Mouse (Mus musculus) lung, embryonic 16.5 days (tissue): ENCODE measurements around the gene Atg7. TPM values are rescaled to one million over a fixed set of nuclear protein-coding genes. Genes with fewer than 3 reads are reported as not detected.

ENCODE experiments used
- ATAC-seq: fragments of 200-750 bp; cut with Nextera tagmentation; 2 replicates; pipeline ENCODE4 v1.8.0; 2017; ENCODE audit warnings: low read depth, mild to moderate bottlenecking, moderate library complexity
- H3K27ac ChIP-seq: fragments of 300-500 bp; sonication (generic); 2 replicates; pipeline ENCODE4 v1.5.1; 2014; ENCODE audit warnings: mild to moderate bottlenecking, control low read depth, low read length
- H3K27me3 ChIP-seq: fragments of 300-500 bp; sonication (generic); 2 replicates; pipeline ENCODE4 v1.6.1; 2014; ENCODE audit warnings: low read depth, low read length, mixed read lengths; ENCODE audit not compliant: control insufficient read depth, insufficient read depth
- H3K36me3 ChIP-seq: fragments of 300-500 bp; sonication (generic); 2 replicates; pipeline ENCODE4 v1.6.1; 2014; ENCODE audit warnings: low read length; ENCODE audit not compliant: control insufficient read depth, insufficient read depth
- H3K4me1 ChIP-seq: fragments of 300-500 bp; sonication (generic); replicated peaks from 2 replicates; pipeline ENCODE4 v1.6.1; 2014; ENCODE audit warnings: low read length, mixed read lengths; ENCODE audit not compliant: control insufficient read depth, insufficient read depth
- H3K4me2 ChIP-seq: fragments of 300-500 bp; sonication (generic); 2 replicates; pipeline ENCODE4 v1.6.1; 2014; ENCODE audit warnings: low read depth, low read length, control low read depth
- H3K4me3 ChIP-seq: fragments of 300-500 bp; sonication (generic); 2 replicates; pipeline ENCODE4 v1.5.1; 2014; ENCODE audit warnings: mild to moderate bottlenecking, low read length, control low read depth
- H3K9ac ChIP-seq: fragments of 300-500 bp; sonication (generic); 2 replicates; pipeline ENCODE4 v1.6.1; 2014; ENCODE audit warnings: low read length, control low read depth
- H3K9me3 ChIP-seq: fragments of 300-500 bp; sonication (generic); 2 replicates; pipeline ENCODE4 v1.6.1; 2016; ENCODE audit warnings: low read length; ENCODE audit not compliant: control insufficient read depth
- WGBS: fragments of 180-500 bp; shearing (Covaris S2); extraction: QIAGEN DNeasy Blood & Tissue Kit; methylation state at CpG from one replicate; pipeline ENCODE4 v1.1.7; 2014; 5-methylcytosine and 5-hydroxymethylcytosine counted together
- polyA plus RNA-seq: library from polyadenylated mRNA; unstranded; fragments of >200 nt; fragmentation: Nextera tagmentation; extraction: Ambion mirVana; gene quantifications from 2 replicates; pipeline ENCODE4 v1.2.1, GENCODE M21; 2015

The Atg7 gene
- polyA plus RNA-seq, 1 experiment from 2014 or later: 24.9 TPM

DNA sequence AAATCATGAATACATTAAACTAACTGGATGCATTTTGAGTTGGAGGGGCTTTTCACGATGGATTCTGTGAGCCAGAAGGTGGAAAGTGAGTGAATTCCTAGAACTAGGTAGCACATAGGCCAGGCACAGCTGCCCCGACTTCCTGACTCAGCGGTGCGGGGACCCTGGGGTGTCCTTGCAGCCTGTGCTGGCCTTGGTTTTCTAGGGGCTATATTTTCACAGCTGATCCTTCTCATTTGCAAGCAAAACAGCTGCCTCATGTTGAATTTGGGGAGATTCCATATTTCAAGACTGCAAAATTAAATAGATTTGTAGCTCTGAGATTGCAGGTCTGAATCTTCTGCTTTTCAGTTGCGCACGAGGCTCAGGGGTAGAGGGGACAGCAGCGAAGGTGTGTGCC is 139.6 kb downstream of the Atg7 start:
- Histone ChIP-seq H3K4me1 (peaks cover 27% of the 10 kb centered on the region), H3K4me2 (no peak overlapping the region), H3K27me3 (no peaks in the 10 kb centered on the region), H3K9ac (no peak overlapping the region), H3K36me3 (no peaks in the 10 kb centered on the region), H3K4me3 (no peak overlapping the region), H3K27ac (peak overlapping the region; percentile 76), H3K9me3 (no peaks in the 10 kb centered on the region)
- WGBS: 54% methylated on average over 7 of the region's 7 CpGs
- ATAC-seq: no peak

DNA sequence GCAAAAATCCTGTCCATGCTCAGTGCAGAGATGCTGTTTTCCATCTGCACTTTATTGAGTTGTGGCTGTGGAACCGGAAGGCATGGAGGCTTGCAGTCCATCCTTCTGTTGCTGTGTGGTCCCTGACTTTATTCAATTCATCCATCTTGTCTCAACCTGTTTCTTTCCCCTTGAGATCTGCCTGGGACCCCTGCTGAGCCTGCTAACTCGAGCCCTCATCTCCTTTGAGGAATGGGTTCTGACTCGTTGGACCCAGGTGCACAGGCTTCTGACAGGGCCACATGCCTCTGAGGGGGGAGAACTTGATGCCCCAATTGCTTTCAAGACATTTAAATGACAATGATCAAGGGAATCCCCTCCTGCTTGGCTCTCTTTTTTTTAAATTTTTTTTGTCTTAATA is 143.6 kb downstream of the Atg7 start:
- H3K9me3 ChIP-seq: no peaks in the 10 kb centered on the region

DNA sequence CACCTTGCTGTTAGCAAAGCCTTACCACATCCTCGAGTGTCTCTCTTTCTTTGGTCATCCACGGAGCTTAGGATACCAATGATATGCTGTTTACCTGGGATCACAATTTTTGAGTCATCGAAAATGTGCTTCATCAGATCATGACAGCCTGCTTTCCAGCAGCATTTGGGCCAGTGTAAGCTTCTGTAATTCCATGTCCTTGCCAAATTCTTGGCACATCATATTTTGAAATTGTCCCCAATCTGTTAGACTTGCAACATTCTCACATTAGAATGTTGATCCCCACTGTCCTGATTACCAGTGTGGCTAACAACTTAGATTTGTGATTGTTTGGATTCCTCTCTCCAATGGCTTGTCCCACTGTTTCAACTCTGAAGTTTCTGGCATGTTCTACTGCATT is 144.7 kb downstream of the Atg7 start:
- H3K36me3 ChIP-seq: no peaks in the 10 kb centered on the region
- no peaks in the 10 kb centered on the region for H3K27me3 ChIP-seq
- H3K4me2 ChIP-seq: no peak overlapping the region
- 47% methylated on average over 3 of the region's 3 CpGs for WGBS
- peaks cover 10% of the 10 kb centered on the region for H3K4me1 ChIP-seq
- H3K9me3 ChIP-seq: no peaks in the 10 kb centered on the region
- no peak overlapping the region for H3K27ac ChIP-seq
- no peak overlapping the region for H3K4me3 ChIP-seq
- no peak overlapping the region for H3K9ac ChIP-seq
- no peak for ATAC-seq

More for the DNA sequence above, 143.6 kb downstream of the Atg7 start:
- no peaks in the 10 kb centered on the region for H3K27me3 ChIP-seq
- no peak overlapping the region for H3K27ac ChIP-seq
- ATAC-seq: no peak
- no peaks in the 10 kb centered on the region for H3K36me3 ChIP-seq
- no peak overlapping the region for H3K4me3 ChIP-seq
- 50% methylated on average over 3 of the region's 3 CpGs for WGBS
- H3K4me2 ChIP-seq: no peak overlapping the region
- no peak overlapping the region for H3K9ac ChIP-seq
- H3K4me1 ChIP-seq: peaks cover 17% of the 10 kb centered on the region

DNA sequence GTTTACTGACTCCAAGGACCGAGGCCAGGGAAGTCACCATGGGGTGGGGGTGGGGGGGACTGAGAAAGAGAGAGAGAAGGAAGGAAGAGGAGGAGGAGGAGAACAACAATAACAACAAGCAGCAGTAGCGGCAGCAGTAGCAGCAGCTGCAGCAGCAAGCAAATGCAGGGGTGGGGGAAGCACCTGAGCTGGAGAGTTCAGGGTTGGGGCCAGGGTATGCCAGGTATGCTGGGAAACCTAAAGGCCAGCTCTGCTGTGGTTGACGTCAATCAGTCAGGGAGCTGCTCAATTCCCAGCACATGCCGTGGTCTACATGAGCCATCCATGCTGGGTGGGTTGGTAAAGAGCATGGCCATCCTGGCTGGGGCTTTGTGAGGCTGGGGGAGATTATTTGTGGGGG is 145.8 kb downstream of the Atg7 start:
- H3K4me2 ChIP-seq: no peak overlapping the region
- H3K4me3 ChIP-seq: no peak overlapping the region
- H3K27ac ChIP-seq: no peak overlapping the region
- H3K9me3 ChIP-seq: no peaks in the 10 kb centered on the region
- whole genome bisulfite sequencing: 73% methylated on average over 4 of the region's 4 CpGs
- no peaks in the 10 kb centered on the region for H3K36me3 ChIP-seq
- peaks cover 3% of the 10 kb centered on the region for H3K4me1 ChIP-seq
- no peaks in the 10 kb centered on the region for H3K27me3 ChIP-seq
- no peak for ATAC-seq
- no peak overlapping the region for H3K9ac ChIP-seq

DNA sequence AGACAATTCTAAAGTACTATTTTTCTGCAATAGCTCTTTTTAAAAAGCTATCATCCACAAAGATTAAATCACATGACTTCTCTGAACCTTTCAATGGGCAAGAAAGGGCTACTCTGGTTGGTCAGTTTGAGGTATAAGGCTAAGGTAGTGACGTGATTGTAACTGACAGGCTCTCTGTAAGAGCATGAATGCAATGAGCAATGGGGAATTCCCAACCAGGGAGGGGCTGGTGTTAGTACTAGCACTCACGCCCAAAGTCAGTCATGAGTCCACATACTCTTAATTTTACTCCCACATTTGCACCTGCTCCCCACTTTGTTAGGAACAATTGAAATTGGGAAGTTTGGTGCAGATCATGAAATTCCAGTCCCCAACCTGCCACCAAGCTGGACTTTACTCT is 147.2 kb downstream of the Atg7 start:
- Histone ChIP-seq H3K4me3 (no peak overlapping the region), H3K27ac (no peak overlapping the region), H3K9ac (no peak overlapping the region), H3K36me3 (no peaks in the 10 kb centered on the region), H3K9me3 (no peaks in the 10 kb centered on the region), H3K27me3 (no peaks in the 10 kb centered on the region), H3K4me2 (no peak overlapping the region), H3K4me1 (peaks cover 3% of the 10 kb centered on the region)
- no peak for ATAC-seq
- 77% methylated on average over 2 of the region's 2 CpGs for WGBS

DNA sequence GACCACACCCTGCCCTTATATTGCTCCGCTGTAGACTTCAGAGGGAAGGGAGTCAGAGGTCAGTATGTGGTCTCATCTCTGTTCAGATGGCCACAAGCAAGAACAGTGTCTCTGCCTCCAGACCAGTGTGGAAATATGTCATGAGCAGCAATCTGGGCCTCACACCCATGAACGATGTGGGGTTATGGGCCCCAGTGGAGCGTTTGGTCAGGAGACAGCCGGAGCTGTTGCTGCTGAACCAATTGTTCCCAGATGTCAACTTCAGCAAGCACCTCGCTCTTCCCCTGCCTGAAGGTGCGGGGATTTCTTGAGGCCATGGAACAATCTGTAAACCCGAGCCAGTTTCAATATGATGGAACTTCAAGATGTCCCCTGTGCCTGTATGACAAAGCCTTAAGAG is 148.0 kb downstream of the Atg7 start:
- 68% methylated on average over 7 of the region's 7 CpGs for WGBS

DNA sequence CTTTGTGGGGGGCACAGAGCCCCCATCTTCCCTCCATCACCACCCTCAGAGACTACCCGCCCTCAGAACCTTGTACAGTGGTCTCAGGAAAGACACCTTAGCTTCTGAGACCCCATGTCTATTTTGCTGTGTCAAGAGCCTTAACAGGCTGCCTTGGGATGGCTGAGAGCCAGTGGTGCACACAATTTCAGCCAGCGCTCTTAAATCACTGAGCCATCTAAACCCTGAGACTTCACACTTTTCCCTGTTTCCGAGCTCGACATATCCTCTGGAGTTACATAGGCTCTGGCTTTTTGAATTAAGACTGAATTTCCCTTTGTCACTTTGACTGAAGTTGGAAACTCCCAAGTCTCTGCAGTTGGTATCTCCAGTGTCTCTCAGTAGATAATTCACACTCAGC is 148.9 kb downstream of the Atg7 start:
- no peak overlapping the region for H3K4me3 ChIP-seq

More for the DNA sequence above, 148.0 kb downstream of the Atg7 start:
- Histone ChIP-seq H3K9ac (no peak overlapping the region), H3K4me1 (peaks cover 3% of the 10 kb centered on the region), H3K36me3 (no peaks in the 10 kb centered on the region), H3K27ac (no peak overlapping the region), H3K27me3 (no peaks in the 10 kb centered on the region), H3K4me3 (no peak overlapping the region), H3K4me2 (no peak overlapping the region), H3K9me3 (no peaks in the 10 kb centered on the region)
- no peak for ATAC-seq

DNA sequence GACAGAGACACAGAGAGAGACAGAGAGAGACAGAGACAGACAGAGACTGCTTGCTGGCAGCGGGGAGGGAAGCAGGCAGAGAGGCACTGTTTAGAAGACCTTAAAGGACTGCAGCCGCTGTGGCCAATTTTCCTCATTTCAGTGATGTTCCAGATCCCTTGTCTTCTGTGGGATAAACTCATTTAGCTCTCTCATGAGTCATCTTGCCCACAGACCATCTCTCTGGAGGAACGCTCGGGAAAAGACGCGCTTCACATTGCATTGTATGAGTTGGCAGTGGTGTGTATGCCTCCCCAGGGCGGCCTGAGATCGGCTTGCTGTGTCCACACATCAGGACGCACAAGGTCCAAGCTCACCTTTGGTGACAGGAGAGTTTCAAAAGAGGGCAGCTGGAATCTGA is 151.8 kb downstream of the Atg7 start:
- Histone ChIP-seq H3K9me3 (no peaks in the 10 kb centered on the region), H3K4me2 (no peak overlapping the region), H3K36me3 (no peaks in the 10 kb centered on the region), H3K27ac (no peak overlapping the region), H3K9ac (no peak overlapping the region), H3K27me3 (no peaks in the 10 kb centered on the region), H3K4me3 (no peak overlapping the region), H3K4me1 (peaks cover 3% of the 10 kb centered on the region)
- 93% methylated on average over 9 of the region's 9 CpGs for WGBS
- ATAC-seq: no peak

More for the DNA sequence above, 148.9 kb downstream of the Atg7 start:
- H3K4me1 ChIP-seq: peaks cover 3% of the 10 kb centered on the region
- H3K36me3 ChIP-seq: no peaks in the 10 kb centered on the region
- no peak overlapping the region for H3K9ac ChIP-seq
- no peaks in the 10 kb centered on the region for H3K9me3 ChIP-seq
- no peak overlapping the region for H3K27ac ChIP-seq
- no peak overlapping the region for H3K4me2 ChIP-seq
- no peaks in the 10 kb centered on the region for H3K27me3 ChIP-seq
- no peak for ATAC-seq
- 66% methylated on average over 4 of the region's 4 CpGs for WGBS

DNA sequence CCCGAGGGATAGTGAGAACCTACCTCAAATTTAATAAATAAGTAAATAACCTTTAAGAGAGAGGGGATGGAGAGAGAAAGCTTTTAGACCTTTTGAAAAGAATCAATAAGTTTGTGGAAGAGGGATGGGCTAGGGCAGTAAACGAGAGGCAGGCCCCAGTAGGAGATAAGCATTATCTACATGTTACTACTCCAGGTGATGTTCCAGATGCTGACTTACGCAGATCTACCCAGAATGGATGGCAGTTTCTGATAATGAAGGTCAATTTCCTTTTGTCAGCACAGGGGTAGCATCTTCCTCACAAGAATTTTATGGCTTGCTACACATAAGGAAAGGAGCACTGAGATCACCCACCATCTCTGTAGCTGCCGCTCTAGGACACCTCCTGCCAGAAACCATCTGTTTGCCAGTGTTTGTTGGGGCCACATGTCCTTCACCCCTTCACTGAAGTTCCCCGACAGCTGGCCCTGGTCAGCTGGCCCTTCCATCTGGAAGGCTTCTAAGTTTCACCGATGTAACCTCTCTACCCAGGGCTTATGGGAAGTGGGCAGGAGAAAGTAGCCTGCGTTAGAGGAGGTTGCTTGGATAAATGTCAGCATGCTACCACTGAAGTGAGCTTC is 152.9 kb downstream of the Atg7 start:
- H3K27ac ChIP-seq: no peak overlapping the region
- H3K4me2 ChIP-seq: no peak overlapping the region
- no peak overlapping the region for H3K9ac ChIP-seq
- H3K9me3 ChIP-seq: no peaks in the 10 kb centered on the region
- 69% methylated on average over 7 of the region's 7 CpGs for WGBS
- no peak overlapping the region for H3K4me3 ChIP-seq
- ATAC-seq: no peak
- H3K4me1 ChIP-seq: peaks cover 6% of the 10 kb centered on the region
- H3K27me3 ChIP-seq: no peaks in the 10 kb centered on the region
- H3K36me3 ChIP-seq: no peaks in the 10 kb centered on the region

DNA sequence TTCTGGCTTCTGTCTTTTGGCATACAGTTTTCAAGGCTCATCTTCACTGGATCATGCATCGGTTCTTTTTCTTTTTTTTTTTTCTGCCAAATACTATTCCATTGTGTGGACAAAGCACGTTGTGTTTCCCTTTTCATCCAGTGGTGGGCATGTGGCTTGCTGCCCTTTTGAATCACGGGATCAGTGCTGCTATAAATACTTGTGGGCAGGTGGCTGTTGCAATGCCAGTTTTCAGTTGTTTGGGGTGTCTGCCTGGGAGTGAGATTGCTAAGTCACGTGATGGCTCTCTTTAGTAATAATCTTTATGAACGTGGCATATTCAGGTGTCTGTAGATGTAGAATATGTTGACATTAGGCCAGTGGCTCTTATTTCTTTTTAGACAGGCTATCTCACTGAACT is 155.0 kb downstream of the Atg7 start:
- Histone ChIP-seq H3K27me3 (no peaks in the 10 kb centered on the region), H3K36me3 (no peaks in the 10 kb centered on the region), H3K4me2 (no peak overlapping the region), H3K9ac (no peak overlapping the region), H3K9me3 (no peaks in the 10 kb centered on the region), H3K4me1 (peaks cover 3% of the 10 kb centered on the region; the same call in 1 of the 2 replicates), H3K4me3 (no peak overlapping the region), H3K27ac (no peak overlapping the region)
- WGBS: 60% methylated on average over 5 of the region's 5 CpGs
- no peak for ATAC-seq
